Mouse (Mus musculus) NIH3T3 (cell line): ENCODE measurements around the gene Mgst2.

Source experiments
- DNase-seq: peaks from one replicate; pipeline ENCODE4 v3.0.0-alpha.2; 2012; ENCODE audit warnings: low read depth

Mgst2 gene

DNA sequence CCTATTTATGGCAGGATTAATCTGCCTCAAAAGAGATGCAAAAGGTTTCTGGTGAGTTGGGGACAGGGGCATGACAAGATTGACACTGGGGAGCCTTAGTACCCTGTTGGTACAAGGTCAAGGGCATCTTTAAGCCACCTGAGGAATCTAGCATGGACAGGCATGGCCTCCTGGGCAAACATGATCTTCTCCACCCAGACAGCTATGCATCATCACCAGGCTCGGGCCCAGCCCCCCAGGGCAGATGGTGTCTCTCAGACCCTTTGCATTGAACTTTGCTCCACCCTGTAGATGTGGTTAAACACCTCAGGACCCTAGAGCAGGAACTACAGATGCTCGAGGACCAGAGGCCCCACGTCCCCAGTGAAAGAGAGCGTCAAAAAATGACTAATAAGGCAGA is at the start of gene Mgst2:
Mgst2 (plus strand) TSS at position 301 of the 400 bp plus-strand sequence.
- DNase-seq: no peak

DNA sequence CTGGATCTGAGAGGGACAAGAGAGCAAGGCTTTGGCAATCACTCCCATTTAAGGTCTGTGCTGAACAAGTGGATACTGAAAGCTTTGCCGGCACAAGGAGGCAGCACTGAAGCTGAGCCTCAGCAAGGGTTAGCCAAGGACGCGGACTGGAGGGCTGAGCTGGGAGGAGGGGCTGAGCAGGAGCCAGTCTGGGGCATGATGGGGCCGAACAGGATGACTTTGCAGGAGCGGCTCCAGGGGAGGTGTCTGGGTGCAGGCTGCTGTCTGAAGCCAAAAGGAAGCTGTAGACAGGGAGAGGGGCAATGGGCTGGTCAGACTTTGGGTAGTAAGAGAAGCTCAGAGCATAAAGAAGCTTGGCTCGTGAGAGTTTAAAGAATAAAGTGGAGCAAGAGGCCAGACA is 48.2 kb upstream of the Mgst2 start:
- peak; percentile 71 for DNase-seq

DNA sequence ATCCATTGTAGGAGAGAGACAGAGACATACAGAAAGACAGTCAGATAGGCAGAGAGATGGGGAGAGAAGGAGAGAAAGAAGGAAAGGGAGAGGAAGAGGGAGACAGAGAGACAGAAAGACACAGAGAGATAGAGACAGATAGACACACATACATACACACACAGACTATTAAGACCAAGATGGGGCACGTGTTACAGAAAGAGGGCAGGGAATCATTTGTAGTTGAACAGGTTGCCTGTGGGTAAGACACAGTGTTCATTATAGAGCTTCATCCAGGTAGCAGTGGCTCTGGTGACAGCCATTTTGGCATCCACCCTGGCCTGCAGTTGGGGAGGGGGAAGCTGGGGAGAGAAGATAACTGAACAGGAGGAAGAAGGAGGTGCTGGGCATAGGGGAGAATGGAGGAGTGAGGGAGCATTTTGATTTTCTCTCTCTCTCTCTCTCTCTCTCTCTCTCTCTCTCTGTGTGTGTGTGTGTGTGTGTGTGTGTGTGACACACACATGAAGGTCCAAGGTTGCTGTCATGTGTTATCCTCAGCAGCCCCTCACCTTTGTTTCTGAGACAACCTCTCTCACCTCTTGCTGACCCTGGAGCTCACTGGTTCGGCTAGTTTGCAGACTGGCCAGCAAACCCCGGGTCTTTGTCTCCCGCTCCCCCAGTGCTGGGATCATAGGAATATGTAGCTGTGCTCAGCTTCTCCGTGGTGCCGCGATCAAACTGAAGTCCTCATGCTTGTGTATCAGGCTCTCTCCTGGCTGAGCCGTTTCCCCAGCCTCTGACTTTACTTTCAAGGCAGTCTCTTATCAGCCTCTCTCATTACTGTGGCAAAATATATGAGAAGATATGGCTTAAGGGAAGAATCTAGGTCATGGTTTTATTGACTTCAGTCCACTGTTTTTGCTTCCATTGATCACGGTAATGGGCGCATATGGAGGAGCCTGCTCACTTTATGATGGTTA is 47.5 kb upstream of the Mgst2 start:
- no peak for DNase-seq

DNA sequence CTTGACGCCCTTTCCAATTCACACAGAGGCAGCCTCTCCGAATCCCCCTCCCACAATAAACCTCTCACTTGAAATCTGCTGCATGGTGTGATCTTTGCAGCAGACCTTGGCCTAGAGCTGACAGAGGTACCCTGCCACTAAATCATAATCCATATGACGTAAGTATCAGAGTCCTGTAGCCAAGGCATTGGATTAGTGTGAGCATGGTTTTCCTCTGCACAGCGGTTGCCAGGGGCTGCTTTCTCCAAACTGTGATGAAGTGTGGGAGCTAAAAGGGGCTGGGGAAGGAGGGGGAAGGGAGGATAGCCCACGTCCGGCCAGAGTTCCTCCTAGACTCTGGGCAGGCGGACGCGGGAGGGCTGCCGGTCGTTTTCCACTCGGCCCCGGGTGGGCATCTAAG is 45.9 kb upstream of the Mgst2 start:
- no peak for DNase-seq

DNA sequence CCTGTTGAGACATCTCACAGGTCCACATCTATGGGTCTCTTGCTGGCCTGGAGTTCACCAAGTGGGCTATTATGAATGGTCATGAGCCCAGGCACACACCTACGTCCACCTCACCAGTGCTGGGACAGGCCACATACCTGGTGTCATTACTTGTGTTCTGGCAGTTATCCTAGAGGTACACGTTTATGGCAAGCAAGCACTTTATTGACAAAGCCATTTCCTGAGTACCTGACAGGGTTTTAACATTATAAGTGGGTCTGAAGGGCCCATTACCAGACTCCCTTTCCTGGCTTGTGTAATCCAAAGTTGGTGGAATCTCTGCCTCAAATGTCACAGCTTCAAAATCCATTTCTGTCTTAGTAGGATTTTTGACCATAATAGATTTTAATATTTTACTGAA is 36.2 kb upstream of the Mgst2 start:
- no peak for DNase-seq

DNA sequence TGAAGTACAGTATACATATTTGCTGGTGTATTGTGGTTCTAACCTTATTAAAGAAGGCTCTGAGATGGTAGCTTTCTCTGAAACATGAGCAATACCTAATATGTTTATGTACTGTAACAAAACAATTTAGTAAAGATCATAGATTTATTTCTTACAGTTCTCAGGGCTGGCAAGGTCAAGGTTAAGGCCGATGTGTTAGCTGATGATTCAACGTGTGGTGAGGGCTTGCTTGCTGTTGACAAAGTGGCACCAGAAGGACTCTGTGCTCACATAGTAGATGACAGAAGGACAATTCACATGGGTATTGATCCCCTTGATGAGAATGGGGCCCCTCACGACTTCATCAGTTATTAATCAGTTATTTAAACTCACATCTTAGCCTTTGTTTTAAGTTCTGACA is 32.4 kb upstream of the Mgst2 start:
- no peak for DNase-seq

DNA sequence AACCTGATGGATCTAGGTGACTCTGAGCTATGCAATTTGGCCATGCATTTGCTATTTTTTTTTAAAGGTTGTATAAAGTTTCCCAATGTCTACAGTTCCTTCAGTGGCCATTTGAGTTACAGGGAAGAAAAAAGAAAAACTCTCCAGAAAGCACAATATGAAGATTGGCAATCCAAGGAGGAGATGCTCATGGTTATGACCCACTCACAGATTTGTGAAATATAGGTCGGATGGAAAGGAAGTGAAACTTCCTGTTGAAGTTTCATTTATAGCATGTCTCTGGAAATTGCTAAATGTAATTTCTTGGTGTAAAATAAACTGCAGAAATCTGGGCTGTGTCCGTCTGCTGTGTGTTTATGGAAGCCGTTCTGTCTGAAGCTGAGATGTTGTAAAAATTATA is 31.2 kb upstream of the Mgst2 start:
- DNase-seq: no peak

DNA sequence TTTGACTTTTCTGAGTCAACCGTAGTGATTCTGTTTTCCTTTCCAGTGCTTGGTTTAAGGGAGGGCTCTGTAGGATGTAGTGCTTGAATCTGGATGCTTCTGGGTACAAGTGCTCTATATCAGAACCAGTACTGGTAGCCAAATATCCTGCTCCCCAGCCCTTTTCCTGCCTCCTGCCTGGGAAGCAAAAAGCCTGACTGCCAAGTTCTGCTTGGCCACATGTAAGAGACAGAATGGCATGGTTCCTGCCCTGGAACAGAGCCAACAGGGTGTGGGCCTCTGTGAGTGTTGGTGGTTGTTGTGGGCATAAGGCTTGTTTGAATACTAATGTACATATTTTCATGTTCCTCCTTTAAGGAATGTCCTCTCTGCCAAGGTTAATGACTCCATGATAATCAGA is 29.4 kb upstream of the Mgst2 start:
- no peak for DNase-seq

DNA sequence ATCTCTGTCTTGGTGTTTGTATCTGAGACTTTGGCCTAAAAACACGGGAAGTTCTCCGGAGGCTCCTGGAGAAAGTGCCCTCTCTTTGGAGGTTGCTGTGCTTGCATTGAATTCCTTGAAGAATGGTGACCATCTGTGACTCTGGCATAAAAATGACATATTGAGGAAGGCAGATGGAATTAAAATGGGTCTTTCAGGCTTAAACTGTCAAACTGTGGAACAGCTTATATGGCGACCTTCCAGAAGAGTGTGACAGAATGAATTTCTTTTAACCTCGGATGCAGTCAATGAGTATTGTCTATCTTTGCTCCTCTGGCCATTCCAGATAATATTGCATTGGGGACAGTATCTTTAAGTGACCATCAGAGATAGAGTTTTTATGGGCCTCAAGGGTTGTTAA is 28.2 kb upstream of the Mgst2 start:
- DNase-seq: no peak

DNA sequence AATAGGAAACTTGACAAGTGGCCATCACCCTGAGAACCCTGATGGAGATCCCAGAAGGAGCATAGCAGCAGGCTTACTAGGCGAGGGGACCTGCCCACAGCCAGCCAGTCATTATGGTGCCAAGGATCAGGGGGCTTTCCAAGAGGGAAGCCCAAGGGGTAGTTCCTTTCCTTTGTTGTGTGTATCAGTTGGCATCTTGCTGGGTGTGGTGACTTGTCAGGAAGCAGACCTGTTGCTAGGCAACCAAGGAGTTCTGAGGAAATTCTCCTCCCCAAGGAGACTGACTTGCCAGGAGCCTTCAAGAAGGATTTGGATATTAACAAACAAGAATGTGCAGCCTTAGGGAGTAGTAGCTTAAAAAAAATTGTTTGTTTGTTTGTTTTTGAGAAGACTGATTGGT is 25.7 kb upstream of the Mgst2 start:
- peak; percentile 46 for DNase-seq

DNA sequence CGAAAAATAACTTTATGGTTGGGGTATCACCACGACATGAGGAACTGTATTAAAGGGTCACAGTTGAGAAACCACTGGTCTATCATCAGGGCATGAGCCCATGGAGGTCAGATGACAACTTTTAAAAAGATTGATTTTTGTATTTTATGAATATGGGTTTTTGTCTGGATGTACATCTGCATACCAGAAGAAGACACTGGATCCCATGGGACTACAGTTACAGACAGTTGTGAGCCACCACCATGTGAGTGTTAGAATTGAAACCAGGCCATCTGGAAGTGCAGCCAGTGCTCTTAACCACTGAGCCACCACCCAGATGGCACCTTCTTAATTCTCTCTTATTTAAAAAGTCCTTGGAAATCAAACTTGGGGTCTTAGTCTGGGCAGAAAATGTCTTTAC is 24.2 kb upstream of the Mgst2 start:
- no peak for DNase-seq

DNA sequence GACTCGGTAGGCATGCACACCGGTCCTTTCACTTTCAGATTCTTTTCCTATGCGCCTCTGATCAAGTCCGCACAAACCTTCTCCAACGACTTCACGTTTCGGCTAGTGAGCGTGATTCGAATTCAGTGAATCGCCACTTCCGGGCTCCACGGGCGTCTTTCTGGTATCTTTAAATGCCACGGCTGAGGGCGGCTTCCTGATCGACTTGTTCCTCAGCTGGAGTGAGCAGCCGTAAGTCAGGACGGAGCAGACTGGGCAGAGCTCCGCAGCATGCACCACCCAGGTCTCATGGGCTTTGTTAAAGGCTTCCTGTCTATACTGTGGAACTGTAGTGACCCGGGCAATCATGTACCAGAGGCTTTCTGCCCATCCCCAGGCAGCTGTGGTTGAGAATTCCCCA is 23.5 kb upstream of the Mgst2 start:
- DNase-seq: no peak

DNA sequence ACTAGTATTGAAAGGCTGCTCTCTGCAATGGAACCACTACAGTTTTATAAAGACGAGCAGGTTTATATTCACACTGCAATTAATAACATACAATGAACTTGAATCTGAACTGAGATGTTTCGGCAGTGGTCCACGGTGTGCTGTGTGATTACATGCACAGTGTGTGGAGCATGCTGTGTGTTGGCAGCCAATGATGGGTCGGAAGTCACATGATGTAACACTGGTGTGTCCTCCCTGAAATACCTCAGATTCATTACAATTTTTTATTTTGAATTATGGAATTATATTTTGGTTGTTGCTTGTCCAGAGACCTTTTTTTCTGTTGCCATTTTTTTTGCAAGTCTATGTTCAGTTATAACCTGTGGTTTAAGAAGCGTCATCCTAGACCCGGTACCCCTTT is 22.8 kb upstream of the Mgst2 start:
- no peak for DNase-seq

DNA sequence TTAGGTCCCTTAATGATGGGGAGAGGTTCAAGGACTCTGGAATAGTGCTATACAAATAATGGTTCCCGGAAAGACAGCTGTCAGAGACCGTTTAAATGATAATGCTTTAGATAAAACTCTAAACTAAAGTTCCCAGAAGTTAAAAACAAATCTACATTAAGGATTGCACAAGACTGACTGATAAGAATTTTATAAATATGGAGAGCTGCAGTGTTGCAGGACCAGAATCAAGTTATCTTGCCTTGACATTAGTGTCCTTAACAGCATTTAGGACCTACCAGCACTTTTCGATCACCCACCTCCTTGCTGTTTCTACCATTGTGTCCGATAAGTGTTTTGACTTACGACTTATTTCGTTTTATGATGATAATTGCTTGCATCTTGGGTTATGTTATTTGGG is 21.9 kb upstream of the Mgst2 start:
- DNase-seq: no peak

DNA sequence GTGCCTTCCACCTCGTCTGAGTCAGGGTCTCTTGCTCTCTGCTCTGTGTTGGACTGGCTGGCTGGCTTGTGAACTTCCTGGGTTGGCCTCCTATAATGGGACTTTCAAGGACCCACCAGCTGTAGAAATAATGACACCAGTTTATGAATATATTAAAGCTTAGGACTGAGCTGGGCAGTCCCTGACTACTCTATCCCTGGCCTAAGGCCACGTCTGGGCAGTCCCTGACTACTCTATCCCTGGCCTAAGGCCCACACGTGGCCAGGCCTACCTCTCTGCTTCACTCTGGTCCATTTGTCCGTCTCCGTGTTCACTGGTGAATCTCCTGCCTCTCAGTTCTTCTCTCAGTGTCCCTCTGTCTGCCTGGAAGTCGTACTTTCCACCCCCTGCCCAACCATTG is 14.7 kb upstream of the Mgst2 start:
- DNase-seq: no peak

DNA sequence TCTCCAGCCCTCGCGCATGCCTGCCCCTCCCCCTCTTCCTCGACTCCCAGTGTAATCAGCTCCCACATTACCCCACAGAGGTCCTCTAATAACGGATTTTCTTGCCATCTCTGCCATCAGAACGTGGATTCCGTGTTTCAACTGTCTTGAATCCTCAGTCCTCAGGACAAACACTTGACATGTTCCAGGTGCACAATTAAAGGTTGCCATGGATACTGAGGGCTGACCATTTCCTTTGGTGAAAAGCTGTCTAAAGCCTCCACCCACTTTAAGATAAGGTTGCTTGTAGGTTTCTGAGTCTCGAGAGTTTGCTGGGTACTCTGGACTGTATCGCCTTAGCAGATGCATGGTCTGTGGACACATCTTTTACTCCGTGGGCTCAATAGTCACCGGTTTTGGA is 13.9 kb upstream of the Mgst2 start:
- DNase-seq: no peak

DNA sequence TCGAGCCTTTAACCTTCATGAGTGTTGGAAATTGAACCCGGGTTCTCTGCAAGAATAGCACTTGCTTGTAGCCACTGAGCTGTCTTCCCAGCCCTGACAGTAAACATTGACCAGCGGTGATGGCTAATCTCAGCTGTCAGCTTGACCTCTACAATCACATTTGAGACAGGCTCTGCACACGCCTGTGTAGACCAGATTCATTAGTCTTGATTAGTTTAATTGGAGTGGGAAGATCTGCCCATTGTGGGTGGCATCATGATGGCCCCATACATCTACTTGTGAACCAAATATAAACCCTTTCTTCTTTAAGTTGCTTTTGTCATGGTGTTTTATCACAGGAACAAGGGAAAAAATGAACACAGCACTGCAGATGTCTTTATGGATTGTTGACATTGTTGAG is 12.8 kb upstream of the Mgst2 start:
- no peak for DNase-seq

DNA sequence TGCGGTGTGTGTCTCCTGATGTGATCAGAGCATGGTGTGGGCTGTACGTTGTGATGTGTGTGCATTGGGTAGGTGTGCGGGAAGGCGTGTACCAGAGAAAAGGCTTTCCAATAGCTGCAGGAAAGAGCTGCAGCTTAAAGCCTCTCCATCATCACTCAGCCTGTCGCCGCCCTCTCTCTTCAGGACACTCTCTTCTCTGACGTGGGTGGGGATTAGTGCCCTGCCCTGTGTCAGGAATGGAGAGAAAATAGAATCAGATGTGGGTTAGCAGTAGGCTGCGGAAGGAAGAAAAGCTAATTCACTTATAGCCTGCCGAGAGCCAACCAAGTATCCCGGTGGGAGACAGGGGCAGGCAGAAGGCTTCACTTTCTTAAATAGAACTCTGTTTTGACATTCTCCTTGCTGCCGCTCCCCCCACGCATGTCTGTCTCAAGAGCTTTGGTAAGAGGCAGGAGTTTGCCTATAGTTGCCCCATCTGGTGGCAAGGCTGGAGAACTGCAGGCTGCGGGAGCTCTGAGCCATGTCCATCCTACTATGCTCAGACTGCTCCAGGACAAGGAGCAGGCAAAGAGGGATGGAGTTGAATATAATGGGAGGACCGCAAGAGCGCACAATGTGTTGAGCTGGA is 12.0 kb upstream of the Mgst2 start:
- DNase-seq: peak; percentile 91

DNA sequence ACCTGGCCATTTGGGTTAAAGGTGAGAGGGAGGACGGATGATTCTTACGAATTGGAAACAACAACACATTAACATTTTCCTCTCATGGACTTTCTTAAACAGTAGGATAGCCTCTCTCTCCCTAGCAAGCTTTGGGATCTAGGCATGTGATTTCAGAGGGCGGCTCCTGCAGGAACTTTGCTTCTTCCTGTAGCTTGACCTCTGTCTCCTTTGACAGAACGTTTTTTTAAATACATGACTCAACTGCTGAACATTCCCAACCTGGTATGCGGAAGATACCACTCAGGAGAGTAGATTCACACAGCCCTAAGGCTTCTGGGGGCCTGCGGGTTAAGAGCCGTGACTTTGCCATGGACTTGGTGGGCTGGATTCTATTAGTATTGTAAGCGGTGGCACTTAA is 10.7 kb upstream of the Mgst2 start:
- DNase-seq: no peak

DNA sequence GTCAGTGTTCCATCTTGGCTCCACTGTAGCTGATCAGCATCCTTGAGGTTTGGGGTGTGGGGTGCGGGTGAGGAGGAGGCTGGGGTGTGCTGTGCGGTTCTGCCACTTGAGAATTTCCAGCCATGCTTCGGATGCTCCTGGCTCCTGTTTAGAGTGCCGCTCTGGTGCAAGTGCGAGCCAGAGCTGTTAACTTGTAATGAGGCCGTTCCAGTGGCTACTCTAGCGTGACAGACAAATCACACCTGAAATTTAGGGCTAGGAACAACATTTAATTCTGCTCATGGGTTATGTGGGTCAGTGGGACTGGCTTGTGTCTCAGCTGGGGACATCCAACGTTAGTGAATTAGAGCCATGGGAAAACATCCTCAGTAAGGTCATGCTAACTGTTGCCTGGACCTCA is 10.2 kb upstream of the Mgst2 start:
- DNase-seq: no peak

DNA sequence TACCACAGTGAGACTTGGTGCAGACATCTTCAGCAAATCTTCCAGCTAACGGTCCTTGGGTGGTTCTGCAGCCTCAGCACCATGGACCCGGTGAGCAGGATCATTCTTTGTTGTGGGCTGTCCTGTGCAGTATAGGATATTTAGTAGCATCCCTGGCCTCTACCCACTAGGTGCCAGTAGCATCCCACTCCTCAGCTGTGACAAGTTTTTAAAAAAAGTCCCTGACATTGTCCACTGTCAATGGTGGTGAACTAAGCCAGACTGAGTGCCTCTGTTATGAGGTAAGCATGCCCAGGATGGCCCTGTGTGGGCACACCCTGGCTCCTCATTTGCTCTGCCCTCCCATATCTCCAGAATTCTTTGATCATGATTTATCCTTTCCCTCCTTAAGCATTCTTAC is 9.0 kb upstream of the Mgst2 start:
- peak; percentile 76 for DNase-seq

DNA sequence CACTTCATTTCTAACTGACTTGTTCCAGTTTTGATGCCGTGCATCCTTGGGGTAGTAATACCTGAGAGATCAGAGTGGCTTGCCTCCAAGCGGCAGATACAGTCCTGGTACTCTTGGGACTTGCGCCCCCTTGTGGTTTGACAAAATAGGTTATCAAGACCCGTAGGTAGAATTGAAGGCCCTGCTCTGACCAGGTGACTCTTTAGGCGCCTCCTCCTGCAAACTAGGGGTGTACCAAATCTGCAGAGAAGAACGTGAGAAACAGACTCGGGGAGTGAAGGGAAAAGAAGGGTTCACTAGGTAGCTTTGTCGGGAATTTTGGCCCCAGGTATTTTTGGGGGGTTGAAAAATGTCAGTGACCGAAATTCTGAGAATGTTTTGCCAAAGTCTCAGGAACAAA is 7.9 kb upstream of the Mgst2 start:
- DNase-seq: peak; percentile 75

DNA sequence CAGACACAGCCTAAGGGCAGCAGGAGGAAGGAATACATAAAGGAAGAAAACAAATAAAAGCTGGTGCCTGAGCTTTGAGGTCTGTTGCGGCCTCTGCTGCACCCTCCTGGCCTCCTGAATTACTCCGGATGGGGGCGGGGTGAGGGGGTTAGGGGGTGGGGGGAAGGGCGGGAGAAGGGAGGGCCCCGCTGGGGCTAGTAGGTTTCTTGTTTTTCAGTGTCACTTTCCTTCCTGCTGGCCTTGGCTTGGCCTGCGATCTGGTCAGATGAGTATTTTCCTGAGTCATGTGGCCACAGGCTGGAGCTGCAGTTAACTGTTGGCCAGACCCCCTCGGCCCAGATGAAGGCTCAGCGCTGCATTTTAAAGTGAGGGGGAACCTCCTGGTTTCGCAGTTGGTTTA is 7.5 kb upstream of the Mgst2 start:
- peak; percentile 46 for DNase-seq
